Mouse (Mus musculus): ENCODE data around the gene Hmga1. TPM values are rescaled to one million over a fixed set of nuclear protein-coding genes. Genes with fewer than 3 reads are reported as not detected.

Gene Hmga1
- polyA plus RNA-seq, 1 experiment from 2014 or later, result 113 TPM

DNA sequence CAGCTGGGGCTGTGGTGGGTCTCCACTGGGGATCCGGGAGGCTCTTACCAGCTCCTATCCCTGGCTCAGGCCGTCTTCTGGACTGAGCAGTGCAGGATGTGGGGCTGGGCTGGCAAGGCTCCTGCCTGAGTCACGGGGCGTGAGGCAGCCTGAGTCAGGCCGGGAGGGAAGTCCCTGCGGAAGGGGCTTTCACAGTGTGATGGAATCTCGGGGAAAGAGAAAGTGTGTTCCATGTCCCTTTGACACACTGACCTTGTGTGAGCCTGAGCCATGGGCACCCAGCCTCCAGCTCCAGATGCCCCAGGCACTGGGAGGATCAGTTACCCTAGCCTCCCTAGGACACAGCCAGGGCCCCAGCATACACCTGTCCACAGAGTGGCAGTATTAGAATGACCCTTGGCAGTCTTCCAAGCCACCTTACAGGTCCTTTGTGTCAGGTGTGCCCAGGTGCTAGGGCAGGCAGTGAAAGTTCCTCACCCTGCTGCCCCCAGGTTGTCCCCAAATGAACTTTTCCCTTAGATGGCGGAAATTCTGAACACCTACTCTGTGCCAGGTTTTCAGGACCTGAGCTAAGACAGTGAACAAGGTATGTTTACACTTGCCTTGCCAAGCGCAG, 8.9 kb upstream of the Hmga1 start:
- no peaks in the 10 kb centered on the region for H3K36me3 ChIP-seq (ENCODE audit: control insufficient read depth, insufficient read depth, low read length)
- H3K27ac ChIP-seq (replicated peaks in 1 of 2; ENCODE audit: control insufficient read depth in 1 of 2, insufficient read depth in 1 of 2, low read depth in 2 of 2, low read length in 2 of 2), result no peak overlapping the region
- H3K4me2 ChIP-seq (ENCODE audit: low read length), result no peak overlapping the region
- no peak overlapping the region for H3K4me3 ChIP-seq (ENCODE audit: control insufficient read depth in 1 of 2, insufficient read depth in 1 of 2, low read depth in 1 of 2, low read length in 2 of 2)
- 61% methylated on average over 9 of the region's 9 CpGs for WGBS
- H3K9ac ChIP-seq (ENCODE audit: low read length), result no peak overlapping the region; the same call in 1 of the 2 replicates
- H3K27me3 ChIP-seq (ENCODE audit: control insufficient read depth, insufficient read depth, low read length), result no peaks in the 10 kb centered on the region
- peaks cover 6 to 11% of the 10 kb centered on the region in 2 experiments; a peak in 3 of 4 replicates for H3K4me1 ChIP-seq (ENCODE audit: control insufficient read depth in 2 of 2, insufficient read depth in 2 of 2, low read length in 2 of 2)
- peak; percentile 37; the same call in 1 of the 2 replicates for ATAC-seq (ENCODE audit: insufficient number of reproducible peaks, insufficient read depth, low FRiP score, low read depth)
- H3K9me3 ChIP-seq (ENCODE audit: control insufficient read depth, low read length), result no peaks in the 10 kb centered on the region

DNA sequence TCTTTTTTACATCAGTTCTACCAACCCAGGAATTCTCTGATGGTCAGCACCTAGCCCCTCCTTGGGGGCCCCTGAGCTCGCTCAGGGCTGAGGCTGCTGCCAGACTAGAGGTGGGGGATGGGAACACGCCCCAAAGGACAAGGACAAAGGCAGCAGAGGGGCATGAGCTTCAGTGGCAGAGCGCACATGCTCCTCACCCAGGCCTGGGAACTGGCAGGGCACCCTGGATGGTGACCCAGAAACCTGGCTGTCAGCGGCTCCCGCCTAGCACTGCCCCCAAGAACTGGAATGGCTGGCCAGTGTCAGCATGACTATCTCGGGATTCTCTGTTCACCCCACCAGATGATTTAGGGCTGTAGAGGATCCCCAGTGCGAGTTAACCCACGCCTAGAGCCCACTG, 7.1 kb upstream of the Hmga1 start:
- Histone ChIP-seq H3K9ac (ENCODE audit: low read length) (peak overlapping the region; percentile 25; the same call in 1 of the 2 replicates), H3K4me3 (ENCODE audit: control insufficient read depth in 1 of 2, insufficient read depth in 1 of 2, low read depth in 1 of 2, low read length in 2 of 2) (no peak overlapping the region), H3K9me3 (ENCODE audit: control insufficient read depth, low read length) (no peaks in the 10 kb centered on the region), H3K27me3 (ENCODE audit: control insufficient read depth, insufficient read depth, low read length) (no peaks in the 10 kb centered on the region), H3K4me1 (ENCODE audit: control insufficient read depth in 2 of 2, insufficient read depth in 2 of 2, low read length in 2 of 2) (peaks cover 6 to 13% of the 10 kb centered on the region in 2 experiments), H3K36me3 (ENCODE audit: control insufficient read depth, insufficient read depth, low read length) (no peaks in the 10 kb centered on the region), H3K4me2 (ENCODE audit: low read length) (no peak overlapping the region), H3K27ac (replicated peaks in 1 of 2; ENCODE audit: control insufficient read depth in 1 of 2, insufficient read depth in 1 of 2, low read depth in 2 of 2, low read length in 2 of 2) (no peak overlapping the region)
- WGBS, result 62% methylated on average over 8 of the region's 8 CpGs
- ATAC-seq (ENCODE audit: insufficient number of reproducible peaks, insufficient read depth, low FRiP score, low read depth), result no peak

DNA sequence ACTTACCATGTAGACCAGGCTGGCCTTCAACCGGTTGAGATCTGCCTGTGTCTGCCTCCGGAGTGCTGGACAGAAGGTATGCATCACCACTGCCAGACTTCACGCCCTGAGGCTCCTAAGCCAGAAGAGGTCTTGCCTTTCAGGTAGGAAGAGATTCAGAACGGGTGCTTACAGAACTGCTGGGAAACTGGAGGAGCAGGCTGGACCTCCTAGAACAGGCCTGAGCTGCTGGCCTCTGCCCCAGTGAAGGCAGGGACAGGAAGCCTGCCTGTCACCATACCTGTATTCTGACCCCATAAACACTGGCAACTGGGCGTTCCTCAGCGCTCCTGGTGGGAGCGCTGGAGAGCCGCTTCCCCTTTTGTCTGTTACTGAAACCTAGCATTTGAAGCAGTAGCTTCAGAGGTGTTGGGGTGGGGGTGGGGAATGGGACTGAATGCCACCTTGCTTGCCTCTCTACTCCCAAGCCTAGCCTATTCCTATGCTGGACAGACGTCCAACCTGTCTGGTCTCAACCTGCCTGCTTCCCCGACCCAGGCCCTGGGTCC, 4.8 kb upstream of the Hmga1 start:
- 60% methylated on average over 10 of the region's 10 CpGs for WGBS
- H3K36me3 ChIP-seq (ENCODE audit: control insufficient read depth, insufficient read depth, low read length), result no peaks in the 10 kb centered on the region
- no peak overlapping the region for H3K4me2 ChIP-seq (ENCODE audit: low read length)
- peaks cover 18 to 28% of the 10 kb centered on the region in 2 experiments for H3K4me1 ChIP-seq (ENCODE audit: control insufficient read depth in 2 of 2, insufficient read depth in 2 of 2, low read length in 2 of 2)
- H3K27me3 ChIP-seq (ENCODE audit: control insufficient read depth, insufficient read depth, low read length), result no peaks in the 10 kb centered on the region
- no peak overlapping the region for H3K27ac ChIP-seq (replicated peaks in 1 of 2; ENCODE audit: control insufficient read depth in 1 of 2, insufficient read depth in 1 of 2, low read depth in 2 of 2, low read length in 2 of 2)
- no peak for ATAC-seq (ENCODE audit: insufficient number of reproducible peaks, insufficient read depth, low FRiP score, low read depth)
- no peak overlapping the region for H3K4me3 ChIP-seq (ENCODE audit: control insufficient read depth in 1 of 2, insufficient read depth in 1 of 2, low read depth in 1 of 2, low read length in 2 of 2)
- H3K9ac ChIP-seq (ENCODE audit: low read length), result no peak overlapping the region
- no peaks in the 10 kb centered on the region for H3K9me3 ChIP-seq (ENCODE audit: control insufficient read depth, low read length)

- no peak overlapping the region for H3K4me3 ChIP-seq (ENCODE audit: control insufficient read depth in 1 of 2, insufficient read depth in 1 of 2, low read depth in 1 of 2, low read length in 2 of 2)
- 78% methylated on average over 23 of the region's 23 CpGs for WGBS
- H3K36me3 ChIP-seq (ENCODE audit: control insufficient read depth, insufficient read depth, low read length), result no peaks in the 10 kb centered on the region
- no peak overlapping the region for H3K27ac ChIP-seq (replicated peaks in 1 of 2; ENCODE audit: control insufficient read depth in 1 of 2, insufficient read depth in 1 of 2, low read depth in 2 of 2, low read length in 2 of 2)
- H3K27me3 ChIP-seq (ENCODE audit: control insufficient read depth, insufficient read depth, low read length), result no peaks in the 10 kb centered on the region
- H3K4me2 ChIP-seq (ENCODE audit: low read length), result no peak overlapping the region
- no peak for ATAC-seq (ENCODE audit: insufficient number of reproducible peaks, insufficient read depth, low FRiP score, low read depth)
- no peaks in the 10 kb centered on the region for H3K9me3 ChIP-seq (ENCODE audit: control insufficient read depth, low read length)
- no peak overlapping the region for H3K9ac ChIP-seq (ENCODE audit: low read length)
- peaks cover 19 to 23% of the 10 kb centered on the region in 2 experiments for H3K4me1 ChIP-seq (ENCODE audit: control insufficient read depth in 2 of 2, insufficient read depth in 2 of 2, low read length in 2 of 2)
Observed at GRCm38 (mm10) chr17:27552215-27553201, 3.8 kb upstream of the Hmga1 start.

DNA sequence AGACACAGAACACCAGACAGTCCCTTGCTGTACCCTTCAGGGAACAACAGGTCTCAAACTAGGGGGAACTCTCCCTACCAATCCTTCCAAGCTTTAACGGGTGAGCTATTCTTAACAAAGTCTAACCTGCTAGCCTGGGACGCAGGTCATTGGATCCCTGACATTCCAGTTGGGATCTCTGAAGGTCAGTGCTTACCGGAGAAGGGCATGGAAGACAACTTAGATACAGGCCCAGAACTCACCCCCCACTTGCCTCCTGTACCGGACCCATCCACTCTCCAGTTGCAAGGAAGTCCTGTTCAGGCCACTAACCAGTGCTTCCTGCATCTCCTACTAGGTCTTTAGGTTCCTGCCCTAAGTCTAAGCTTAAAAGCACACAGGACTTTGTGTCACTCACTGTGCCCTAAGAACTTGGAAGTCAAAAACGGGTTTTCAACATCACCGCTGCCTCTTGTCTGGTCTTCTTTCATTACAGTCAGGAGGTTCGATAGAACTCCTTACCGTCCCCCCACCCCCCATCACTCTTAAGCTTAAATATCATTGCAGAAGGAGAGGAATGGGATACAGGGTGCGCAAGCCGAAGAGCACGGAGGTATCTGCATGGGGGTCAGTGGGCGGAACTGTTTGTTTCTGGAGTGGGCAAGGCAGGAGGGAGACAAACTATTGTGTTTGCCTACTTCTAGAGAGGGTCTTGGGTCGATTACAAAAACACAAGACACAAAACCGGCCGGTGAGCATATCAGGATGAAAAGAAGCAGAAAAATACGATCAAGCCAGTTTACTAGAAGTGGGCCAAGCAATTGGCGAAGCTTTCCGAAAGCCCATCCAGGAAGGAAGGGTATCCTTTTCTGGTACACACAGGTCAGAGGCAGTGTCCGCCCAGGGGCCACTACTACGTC, 2.0 kb upstream of the Hmga1 start:
- peak overlapping the region; percentile 77 to 82 for H3K4me3 ChIP-seq (ENCODE audit: control insufficient read depth in 1 of 2, insufficient read depth in 1 of 2, low read depth in 1 of 2, low read length in 2 of 2)
- peak overlapping the region; percentile 93 for H3K4me2 ChIP-seq (ENCODE audit: low read length)
- H3K36me3 ChIP-seq (ENCODE audit: control insufficient read depth, insufficient read depth, low read length), result no peaks in the 10 kb centered on the region
- ATAC-seq (ENCODE audit: insufficient number of reproducible peaks, insufficient read depth, low FRiP score, low read depth), result no peak
- H3K9me3 ChIP-seq (ENCODE audit: control insufficient read depth, low read length), result no peaks in the 10 kb centered on the region
- no peaks in the 10 kb centered on the region for H3K27me3 ChIP-seq (ENCODE audit: control insufficient read depth, insufficient read depth, low read length)
- peak overlapping the region; percentile 79 to 91 for H3K27ac ChIP-seq (replicated peaks in 1 of 2; ENCODE audit: control insufficient read depth in 1 of 2, insufficient read depth in 1 of 2, low read depth in 2 of 2, low read length in 2 of 2)
- peak overlapping the region; percentile 78 for H3K9ac ChIP-seq (ENCODE audit: low read length)
- 49% methylated on average over 20 of the region's 20 CpGs for WGBS
- peaks cover 29 to 31% of the 10 kb centered on the region in 2 experiments for H3K4me1 ChIP-seq (ENCODE audit: control insufficient read depth in 2 of 2, insufficient read depth in 2 of 2, low read length in 2 of 2)

GRCm38 (mm10) chr17:27555075-27555511, 1.2 kb upstream of the Hmga1 start:
- H3K36me3 ChIP-seq (ENCODE audit: control insufficient read depth, insufficient read depth, low read length), result no peaks in the 10 kb centered on the region; the same call in 1 of the 2 replicates
- peak overlapping the region; percentile 77 to 82 for H3K4me3 ChIP-seq (ENCODE audit: control insufficient read depth in 1 of 2, insufficient read depth in 1 of 2, low read depth in 1 of 2, low read length in 2 of 2)
- peaks cover 28% of the 10 kb centered on the region in 2 experiments for H3K4me1 ChIP-seq (ENCODE audit: control insufficient read depth in 2 of 2, insufficient read depth in 2 of 2, low read length in 2 of 2)
- no peaks in the 10 kb centered on the region for H3K27me3 ChIP-seq (ENCODE audit: control insufficient read depth, insufficient read depth, low read length)
- peak; percentile 23; the same call in 1 of the 2 replicates for ATAC-seq (ENCODE audit: insufficient number of reproducible peaks, insufficient read depth, low FRiP score, low read depth)
- 1% methylated on average over 28 of the region's 39 CpGs for WGBS
- peak overlapping the region; percentile 93 for H3K4me2 ChIP-seq (ENCODE audit: low read length)
- peak overlapping the region; percentile 78 for H3K9ac ChIP-seq (ENCODE audit: low read length)
- H3K9me3 ChIP-seq (ENCODE audit: control insufficient read depth, low read length), result no peaks in the 10 kb centered on the region
- H3K27ac ChIP-seq (replicated peaks in 1 of 2; ENCODE audit: control insufficient read depth in 1 of 2, insufficient read depth in 1 of 2, low read depth in 2 of 2, low read length in 2 of 2), result peak overlapping the region; percentile 79 to 91

Measured in heart, embryonic 14.5 days (tissue).